Mouse (Mus musculus) c-Kit-positive CD71-positive TER-119-negative erythroid progenitor cells, embryonic 14.5 days (primary cell): ENCODE data around the gene 9930111J21Rik2.
"Not testable (repeated sequence)": the region's sequence is repeated elsewhere in the genome, so short reads cannot be mapped to it uniquely, and the experiment has no call there.

ENCODE experiments used
- DNase-seq: peaks from one replicate; pipeline ENCODE4 v3.0.0-alpha.2; 2013; ENCODE audit warnings: low read depth

The 9930111J21Rik2 gene

GRCm38 (mm10) chr11:49051093-49051891, at the start of gene 9930111J21Rik2:
Gene 9930111J21Rik2, minus strand, starts transcription at chr11:49051242.
- not testable (repeated sequence) for DNase-seq

GRCm38 (mm10) chr11:49100409-49100808, 49.4 kb upstream of the 9930111J21Rik2 start:
- DNase-seq = no peak

- no peak for DNase-seq
Measured at GRCm38 (mm10) chr11:49095367-49095766, 44.3 kb upstream of the 9930111J21Rik2 start.

GRCm38 (mm10) chr11:49093861-49094660, 43.0 kb upstream of the 9930111J21Rik2 start:
- DNase-seq = no peak

- no peak for DNase-seq
Measured at GRCm38 (mm10) chr11:49092786-49093185, 41.7 kb upstream of the 9930111J21Rik2 start.

GRCm38 (mm10) chr11:49092053-49092586, 41.1 kb upstream of the 9930111J21Rik2 start:
- DNase-seq = no peak

GRCm38 (mm10) chr11:49091171-49091570, 40.1 kb upstream of the 9930111J21Rik2 start:
- DNase-seq = no peak

GRCm38 (mm10) chr11:49090551-49090950, 39.5 kb upstream of the 9930111J21Rik2 start:
- DNase-seq = no peak

- no peak for DNase-seq
Measured at GRCm38 (mm10) chr11:49089735-49090507, 38.9 kb upstream of the 9930111J21Rik2 start.

GRCm38 (mm10) chr11:49088990-49089652, 38.1 kb upstream of the 9930111J21Rik2 start:
- DNase-seq = no peak

- no peak for DNase-seq
Measured at GRCm38 (mm10) chr11:49087830-49088616, 37.0 kb upstream of the 9930111J21Rik2 start.

- DNase-seq = no peak
Measured at GRCm38 (mm10) chr11:49086858-49087361, 35.9 kb upstream of the 9930111J21Rik2 start.

- no peak for DNase-seq
Measured at GRCm38 (mm10) chr11:49084875-49085274, 33.8 kb upstream of the 9930111J21Rik2 start.

- no peak for DNase-seq
Measured at GRCm38 (mm10) chr11:49084385-49084784, 33.3 kb upstream of the 9930111J21Rik2 start.

GRCm38 (mm10) chr11:49083808-49084207, 32.8 kb upstream of the 9930111J21Rik2 start:
- no peak for DNase-seq

- no peak for DNase-seq
Measured at GRCm38 (mm10) chr11:49083146-49083545, 32.1 kb upstream of the 9930111J21Rik2 start.

- DNase-seq = no peak
Measured at GRCm38 (mm10) chr11:49081886-49082285, 30.8 kb upstream of the 9930111J21Rik2 start.

- DNase-seq = no peak
Measured at GRCm38 (mm10) chr11:49081356-49081755, 30.3 kb upstream of the 9930111J21Rik2 start.

- DNase-seq = no peak
Measured at GRCm38 (mm10) chr11:49080636-49081035, 29.6 kb upstream of the 9930111J21Rik2 start.

- no peak for DNase-seq
Measured at GRCm38 (mm10) chr11:49078719-49079118, 27.7 kb upstream of the 9930111J21Rik2 start.
